Mouse (Mus musculus) adrenal gland, postnatal 36 days (tissue): ENCODE data around the gene Agpat4. TPM values are rescaled to one million over a fixed set of nuclear protein-coding genes. Genes with fewer than 3 reads are reported as not detected.
A peak's percentile ranks its signal among the peaks of the same experiment; 100 is the strongest.
"Not testable (repeated sequence)": the region's sequence is repeated elsewhere in the genome, so short reads cannot be mapped to it uniquely, and the experiment has no call there.

Experiments
- DNase-seq, 2 experiments: peaks; one replicate each; pipeline ENCODE4 v3.0.0; 2021; ENCODE audit warnings: mixed read lengths in 1 of 2
- total RNA-seq, 2 experiments: library from RNA; stranded (reverse); gene quantifications; 2 replicates each; pipeline ENCODE4 v1.2.3; 2021

Gene Agpat4
- total RNA-seq, 2 experiments from 2014 or later, result 40.7 to 66.7 TPM

- not testable (repeated sequence) for DNase-seq
Observed at GRCm38 (mm10) chr17:12122262-12122661, 3.8 kb downstream of the Agpat4 start.

GRCm38 (mm10) chr17:12123168-12123567 is 4.7 kb downstream of the Agpat4 start:
- peak in 1 of 2 experiments; percentile 17 for DNase-seq

- DNase-seq, result no peak
Observed at GRCm38 (mm10) chr17:12127056-12127455, 8.6 kb downstream of the Agpat4 start.

GRCm38 (mm10) chr17:12128976-12129375 is 10.5 kb downstream of the Agpat4 start:
- DNase-seq, result peak; percentile 29 to 46

GRCm38 (mm10) chr17:12131171-12131570 is 12.7 kb downstream of the Agpat4 start:
- peak; percentile 26 to 35 for DNase-seq

- DNase-seq, result peak in 1 of 2 experiments; percentile 36
Observed at GRCm38 (mm10) chr17:12131581-12131980, 13.1 kb downstream of the Agpat4 start.

- DNase-seq, result no peak
Observed at GRCm38 (mm10) chr17:12132904-12133303, 14.4 kb downstream of the Agpat4 start.

GRCm38 (mm10) chr17:12133985-12134384 is 15.5 kb downstream of the Agpat4 start:
- peak in 1 of 2 experiments; percentile 25 for DNase-seq

- no peak for DNase-seq
Observed at GRCm38 (mm10) chr17:12134975-12135633, 16.6 kb downstream of the Agpat4 start.

- no peak for DNase-seq
Observed at GRCm38 (mm10) chr17:12138355-12138754, 19.9 kb downstream of the Agpat4 start.

GRCm38 (mm10) chr17:12143948-12144364 is 25.5 kb downstream of the Agpat4 start:
- no peak for DNase-seq

GRCm38 (mm10) chr17:12146132-12146681 is 27.7 kb downstream of the Agpat4 start:
- DNase-seq, result no peak

- DNase-seq, result no peak
Observed at GRCm38 (mm10) chr17:12147830-12148229, 29.3 kb downstream of the Agpat4 start.

- DNase-seq, result no peak
Observed at GRCm38 (mm10) chr17:12149232-12149861, 30.8 kb downstream of the Agpat4 start.

- no peak for DNase-seq
Observed at GRCm38 (mm10) chr17:12150970-12151369, 32.5 kb downstream of the Agpat4 start.

- no peak for DNase-seq
Observed at GRCm38 (mm10) chr17:12154260-12154659, 35.8 kb downstream of the Agpat4 start.

GRCm38 (mm10) chr17:12155236-12155635 is 36.7 kb downstream of the Agpat4 start:
- no peak for DNase-seq

- no peak for DNase-seq
Observed at GRCm38 (mm10) chr17:12155872-12156271, 37.4 kb downstream of the Agpat4 start.

GRCm38 (mm10) chr17:12156661-12157060 is 38.2 kb downstream of the Agpat4 start:
- DNase-seq, result no peak

- DNase-seq, result peak; percentile 27 to 29
Observed at GRCm38 (mm10) chr17:12157203-12157602, 38.7 kb downstream of the Agpat4 start.

GRCm38 (mm10) chr17:12159187-12160060 is 40.9 kb downstream of the Agpat4 start:
- no peak for DNase-seq

GRCm38 (mm10) chr17:12160061-12160421 is 41.5 kb downstream of the Agpat4 start:
- DNase-seq, result no peak
